ENCODE assay signal across 8 mouse cellular contexts in the genomic region with DNA sequence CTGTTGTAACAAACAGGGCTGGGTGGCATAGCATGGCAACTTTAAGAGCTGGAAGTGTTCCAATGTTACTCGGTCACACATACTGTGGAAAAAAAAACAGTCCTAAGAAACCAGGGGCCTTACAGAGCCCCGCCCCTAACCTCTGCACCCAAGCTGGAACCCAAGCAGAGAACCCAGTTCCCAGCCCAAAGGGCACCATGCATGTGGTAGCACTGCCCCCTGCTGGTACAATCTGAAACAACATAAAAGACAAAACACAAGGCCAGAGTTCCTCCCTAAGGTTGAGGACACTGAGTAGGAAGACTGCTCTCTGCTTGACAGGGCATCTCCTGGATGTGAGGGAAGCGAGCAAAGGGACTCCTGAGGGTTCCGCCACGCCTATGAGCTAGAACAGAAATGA. TPM values are rescaled to one million over a fixed set of nuclear protein-coding genes. Genes with fewer than 3 reads are reported as not detected.
A peak's percentile ranks its signal among the peaks of the same experiment; 100 is the strongest.
DNase-seq lines count a peak whose midpoint lies in the region; ATAC-seq and TF ChIP-seq lines count a peak whose summit lies in the region.

No protein-coding gene starts in this region.

- H3K9ac ChIP-seq in hindbrain, postnatal 0 days (replicated peaks; ENCODE audit: low read length): no peak overlapping the region

- peak; percentile 98 for TF ChIP-seq CTCF in hindbrain, postnatal 0 days (IDR thresholded peaks at IDR 0.05; ENCODE audit: low read depth)

- 0 out of 2 replicates have a peak, but pooled peaks cover 4% of the 10 kb centered on the region for H3K27me3 ChIP-seq in hindbrain, postnatal 0 days (ENCODE audit: insufficient read depth, low read length)

- no peaks in the 10 kb centered on the region for H3K4me1 ChIP-seq in hindbrain, postnatal 0 days (ENCODE audit: insufficient read depth, low read length)

- H3K27ac ChIP-seq in hindbrain, postnatal 0 days: no peak overlapping the region

- intact Hi-C loops in left cerebral cortex, postnatal 25 days (cut with DNase I): loop anchor here (1.0 kb wide), 2 partner anchors 130 to 148 kb away; no protein-coding TSS in a partner anchor

- H3K4me3 ChIP-seq in hindbrain, postnatal 0 days (ENCODE audit: low read length): no peak overlapping the region

- peak; percentile 64; the same call in 1 of the 2 replicates for ATAC-seq in hindbrain, postnatal 0 days
- no peak for ATAC-seq in activated CD4-positive, CD25-positive, alpha-beta regulatory T cell, adult 4 months

- WGBS in hindbrain, postnatal 0 days: 24% methylated on average over 5 of the region's 5 CpGs

- H3K4me2 ChIP-seq in hindbrain, postnatal 0 days (ENCODE audit: low read depth, low read length): no peak overlapping the region

- no peaks in the 10 kb centered on the region for H3K36me3 ChIP-seq in hindbrain, postnatal 0 days (ENCODE audit: insufficient read depth, low read length)

- H3K9me3 ChIP-seq in hindbrain, postnatal 0 days (ENCODE audit: low read length): no peaks in the 10 kb centered on the region

- DNase-seq in urinary bladder, postnatal 14 days (ENCODE audit: low spot score): peak; percentile 54
- no peak for DNase-seq in urinary bladder, adult 2 months (ENCODE audit: low spot score)
- DNase-seq in adrenal gland, postnatal 36 days: peak; percentile 48 to 73
- DNase-seq in embryo, embryonic 9.5 days (ENCODE audit: extremely low spot score): peak; percentile 82
- DNase-seq in hindbrain, postnatal 0 days (ENCODE audit: low spot score): peak; percentile 81
- peak; percentile 62 to 65 for DNase-seq in left cerebral cortex, postnatal 25 days (ENCODE audit: low spot score in 2 of 2)
- peak; percentile 92 for DNase-seq in retina, embryonic 14.5 days (ENCODE audit: low spot score)

RNA-seq across cellular contexts. Expression of a gene that starts 14.9 kb away (rescaled TPM):
- 36.1 and 38.1 TPM in 2 replicates for polyA plus RNA-seq in urinary bladder, adult 2 months (2012; rRNA removed)
- 1 to 10 TPM in 1 of 2 experiments, under 1 TPM in 1; 0.46 to 1.6 TPM for total RNA-seq in adrenal gland, postnatal 36 days (2021)
- 16.0 and 18.7 TPM in 2 replicates for total RNA-seq in hindbrain, postnatal 0 days (2014; rRNA removed)
- polyA plus RNA-seq in hindbrain, postnatal 0 days (2015; fragmentation: Nextera tagmentation; extraction: Ambion mirVana): 1.7 and 1.9 TPM in 2 replicates
- total RNA-seq in left cerebral cortex, postnatal 25 days (2021): under 1 TPM; 0.16 to 0.39 TPM
- polyA plus RNA-seq in activated CD4-positive, CD25-positive, alpha-beta regulatory T cell, adult 4 months (2017; shearing (Covaris generic)): not detected
